Mouse (Mus musculus) NIH3T3 (cell line): ENCODE results near the gene Gfra1.

Experiments
- DNase-seq: peaks from one replicate; pipeline ENCODE4 v3.0.0-alpha.2; 2012; ENCODE audit warnings: low read depth

Gfra1 gene

DNA sequence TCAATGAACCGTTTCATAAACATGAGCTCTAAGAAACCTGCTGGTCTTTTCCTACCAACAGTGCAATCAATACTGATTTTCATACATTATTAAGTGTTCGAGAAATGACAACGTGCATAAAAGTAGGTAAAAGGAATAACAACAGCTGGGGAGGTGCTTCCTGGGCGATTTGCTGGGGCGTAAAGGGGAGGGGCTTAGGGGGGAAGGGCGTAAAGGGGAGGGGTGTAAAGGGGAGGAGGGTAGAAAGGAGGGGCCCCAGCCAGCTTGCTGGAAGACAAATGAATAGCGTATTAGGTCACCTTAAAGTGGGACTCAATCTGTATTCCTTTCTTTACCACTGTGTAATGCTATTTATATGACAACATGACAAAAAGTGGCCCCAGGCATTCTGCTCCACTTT is 13.9 kb downstream of the Gfra1 start:
- no peak for DNase-seq

DNA sequence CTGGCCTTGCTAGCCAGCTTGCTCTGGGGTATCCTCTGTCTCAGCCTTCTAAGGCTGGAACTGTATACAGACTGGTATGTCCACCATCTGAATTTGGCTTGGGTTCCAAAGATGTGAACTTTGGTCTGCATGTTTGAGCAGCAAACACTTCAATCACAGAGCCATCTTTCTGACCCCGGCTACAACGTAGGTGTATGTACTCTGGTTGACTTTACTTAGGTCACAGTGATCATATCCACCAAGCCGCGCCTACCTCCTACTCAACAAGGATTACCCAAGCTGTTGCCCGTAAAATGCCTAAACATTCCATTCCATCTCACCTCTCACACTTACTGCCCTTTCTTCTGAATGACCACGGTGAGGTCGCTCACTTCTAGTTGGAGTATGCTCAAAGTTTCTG is 14.5 kb downstream of the Gfra1 start:
- no peak for DNase-seq

- DNase-seq: peak; percentile 45
Observed at GRCm38 (mm10) chr19:58438762-58439161, 16.9 kb downstream of the Gfra1 start.

DNA sequence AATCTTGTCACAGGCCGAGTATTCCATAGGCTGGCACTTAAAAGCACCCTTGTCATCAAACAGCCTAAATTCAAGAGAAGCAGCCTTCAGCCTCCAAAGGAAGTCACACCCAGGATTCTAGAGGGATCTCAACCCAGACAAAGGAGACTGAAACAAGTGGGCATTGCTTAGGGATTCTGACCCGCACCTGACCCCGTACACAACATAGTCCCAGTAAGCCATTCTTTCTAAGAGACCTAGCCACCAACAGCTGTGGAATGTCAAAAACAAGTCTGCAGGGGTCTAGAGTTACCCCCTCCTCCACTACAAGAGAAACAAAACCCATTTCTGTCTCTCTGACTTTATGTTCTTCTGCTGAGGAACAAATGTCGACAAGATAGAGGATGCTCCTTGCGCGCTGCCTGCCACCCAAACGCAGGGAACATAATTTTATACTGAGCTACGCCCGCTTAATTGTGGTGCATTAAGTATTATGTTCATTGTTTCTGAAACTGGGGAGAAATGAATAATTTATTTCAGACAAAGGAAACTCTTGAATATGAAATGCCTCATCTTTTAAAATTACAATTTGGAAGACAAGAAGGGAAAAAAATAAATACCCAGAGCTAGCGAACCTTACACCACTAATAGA is 18.2 kb downstream of the Gfra1 start:
- DNase-seq: no peak

DNA sequence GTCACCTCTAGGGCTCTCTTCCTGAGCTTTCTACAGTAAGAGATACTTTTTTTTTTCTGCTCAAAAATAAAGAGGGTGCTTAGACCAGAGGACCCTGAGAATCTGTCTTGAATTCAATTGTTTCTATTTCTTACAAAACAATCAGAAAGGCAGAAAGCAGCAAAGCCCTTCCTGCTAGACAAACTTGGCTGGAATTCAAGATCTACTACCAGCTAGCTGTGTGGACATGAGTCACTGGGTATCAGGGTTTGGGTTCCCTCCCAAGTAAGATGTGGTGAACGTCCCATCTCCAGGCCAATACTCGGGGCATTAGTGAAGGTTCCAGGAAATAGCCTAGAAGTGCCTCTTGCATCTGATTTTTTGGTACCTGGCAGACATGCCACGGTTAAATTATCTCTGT is 18.8 kb downstream of the Gfra1 start:
- peak; percentile 79 for DNase-seq

- DNase-seq: no peak
Observed at GRCm38 (mm10) chr19:58435877-58436276, 19.8 kb downstream of the Gfra1 start.

DNA sequence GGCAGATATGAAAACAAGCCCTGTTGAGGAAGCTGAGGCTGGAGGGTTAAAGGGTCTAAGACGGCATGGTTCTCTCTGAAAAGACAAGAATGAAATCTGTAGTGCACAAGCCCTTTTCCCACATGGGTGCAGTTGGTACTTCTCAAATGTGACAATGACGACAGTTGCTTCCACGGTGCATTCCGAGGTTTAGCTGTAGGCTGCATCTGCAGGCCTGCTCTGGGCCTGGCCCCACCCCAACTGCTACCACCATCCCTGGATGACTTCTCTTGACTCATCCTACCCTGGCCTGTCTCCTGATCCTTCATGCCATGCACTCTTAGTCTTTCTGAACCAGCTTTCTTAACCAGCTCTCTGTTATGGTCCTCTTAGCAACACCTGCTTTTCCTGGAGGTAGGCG is 22.9 kb downstream of the Gfra1 start:
- DNase-seq: no peak

DNA sequence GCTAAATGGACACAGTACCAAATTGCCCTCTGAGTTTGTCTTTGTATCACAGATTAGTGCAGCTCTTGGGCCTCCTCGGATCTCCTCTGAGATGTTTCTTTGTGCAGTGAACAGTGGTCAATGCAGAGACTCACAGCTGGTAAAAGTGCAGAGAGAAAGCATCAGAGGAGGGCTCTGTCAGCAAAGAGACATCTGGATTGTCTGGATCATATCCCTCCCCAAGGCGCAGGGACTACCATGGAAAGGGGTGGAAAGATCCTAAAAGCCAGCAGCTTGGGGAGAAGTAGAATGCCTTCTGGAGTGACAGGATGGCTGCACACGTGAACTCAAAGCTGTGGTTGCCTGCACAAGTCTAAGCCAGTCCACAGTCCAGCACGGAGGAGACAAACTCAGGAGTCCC is 27.2 kb downstream of the Gfra1 start:
- no peak for DNase-seq

- no peak for DNase-seq
Observed at GRCm38 (mm10) chr19:58427348-58427747, 28.4 kb downstream of the Gfra1 start.

DNA sequence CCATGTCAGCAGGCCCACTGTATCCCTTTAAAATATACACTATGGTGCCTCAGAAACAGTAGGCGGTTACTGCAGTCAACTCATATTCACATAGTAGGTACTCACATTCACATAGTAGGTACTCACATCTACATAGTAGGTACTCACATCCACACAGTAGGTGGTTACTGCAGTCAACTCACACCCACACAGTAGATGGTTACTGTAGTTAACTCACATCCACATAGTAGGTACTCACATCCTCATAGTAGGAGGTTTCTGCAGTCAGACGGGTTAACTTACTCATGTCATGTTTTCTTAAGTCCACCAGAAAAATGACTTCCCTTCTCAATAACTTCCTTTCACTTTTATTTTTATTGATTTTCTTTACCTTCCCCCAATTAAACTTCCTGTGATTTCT is 30.8 kb downstream of the Gfra1 start:
- DNase-seq: no peak

GRCm38 (mm10) chr19:58424179-58424578 is 31.5 kb downstream of the Gfra1 start:
- DNase-seq: no peak

DNA sequence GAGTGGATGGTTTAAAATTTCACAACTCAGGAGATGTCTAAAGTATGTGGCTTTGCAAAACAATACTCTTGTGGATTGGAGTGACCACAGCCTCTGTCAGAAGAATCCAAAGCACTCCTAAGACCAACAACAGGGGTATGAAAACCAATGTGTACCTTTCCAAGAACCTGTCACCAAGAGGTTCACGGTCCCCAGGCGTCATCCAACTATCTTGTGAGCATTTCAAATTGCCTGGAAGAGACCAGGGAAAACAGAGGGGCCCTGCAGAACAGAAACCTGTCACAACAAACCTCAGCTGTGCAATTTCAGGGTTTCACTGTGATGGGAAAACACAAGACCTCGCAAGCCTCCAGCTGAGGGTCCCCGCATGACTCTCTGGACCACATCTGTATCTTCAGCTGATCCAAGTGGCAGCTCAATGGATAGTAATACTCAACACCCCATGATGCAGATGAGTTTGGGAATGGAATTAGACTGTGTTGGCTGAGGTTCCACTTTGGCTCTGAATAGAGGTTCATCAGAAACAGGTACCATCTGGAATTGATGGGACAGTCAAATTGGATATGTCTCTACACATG is 32.7 kb downstream of the Gfra1 start:
- peak; percentile 13 for DNase-seq

DNA sequence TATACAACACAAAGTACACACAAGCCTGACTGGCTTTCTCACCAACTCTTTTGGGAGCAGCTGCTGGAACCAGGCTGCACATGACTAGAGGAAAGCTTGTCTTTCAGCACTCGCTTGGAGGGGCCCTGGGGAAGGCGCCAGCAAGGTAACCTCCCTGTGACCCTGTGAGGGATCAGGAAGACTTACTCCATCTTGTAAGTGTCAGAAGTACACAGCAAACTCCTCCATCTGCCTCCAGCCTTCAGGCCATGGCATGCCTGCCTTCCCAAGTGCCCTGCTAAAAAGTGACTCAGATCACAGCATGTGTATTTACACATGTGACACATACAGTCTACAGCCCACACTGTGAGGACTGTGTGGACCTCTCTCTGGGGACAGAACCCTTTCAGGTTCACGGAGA is 36.0 kb downstream of the Gfra1 start:
- DNase-seq: peak; percentile 34

- no peak for DNase-seq
Observed at GRCm38 (mm10) chr19:58419278-58419677, 36.4 kb downstream of the Gfra1 start.

DNA sequence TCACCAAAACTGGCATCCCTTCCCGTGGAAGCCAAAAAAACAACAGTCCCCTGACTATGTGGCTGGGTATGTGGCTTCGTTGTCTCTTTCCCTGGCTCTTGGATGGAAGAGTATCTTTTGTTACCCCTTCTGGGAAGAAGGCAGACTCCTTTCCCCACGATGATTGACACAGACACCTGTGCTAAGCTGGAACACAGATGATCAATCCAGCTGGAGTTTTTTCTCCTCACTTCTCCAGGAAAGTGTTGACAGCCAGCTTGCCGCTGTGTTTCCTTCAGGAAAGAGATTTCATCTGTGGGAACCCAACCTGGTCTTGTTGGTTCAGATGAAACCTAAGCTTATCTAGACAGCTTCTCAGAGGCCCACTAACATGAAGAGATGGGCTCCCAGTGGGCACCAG is 40.5 kb downstream of the Gfra1 start:
- DNase-seq: no peak

DNA sequence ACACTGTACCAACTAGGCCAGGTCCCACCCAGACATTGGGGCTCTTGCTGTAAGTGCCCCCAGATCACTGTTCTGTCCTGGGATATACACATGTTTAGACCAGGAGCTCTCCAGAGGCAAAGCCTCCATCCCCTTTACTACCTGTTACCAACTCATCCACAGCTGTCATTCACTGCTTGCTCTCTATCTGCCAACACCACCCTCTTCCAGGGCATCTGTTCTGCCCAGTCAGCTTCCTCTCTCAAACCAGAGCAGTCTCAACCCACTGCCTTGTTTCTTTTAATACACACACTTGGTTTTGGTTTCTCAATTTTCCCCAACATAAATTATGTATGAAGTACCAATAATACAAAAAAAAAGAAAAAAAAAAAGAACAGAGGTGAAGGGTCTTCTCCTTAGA is 41.0 kb downstream of the Gfra1 start:
- DNase-seq: no peak

DNA sequence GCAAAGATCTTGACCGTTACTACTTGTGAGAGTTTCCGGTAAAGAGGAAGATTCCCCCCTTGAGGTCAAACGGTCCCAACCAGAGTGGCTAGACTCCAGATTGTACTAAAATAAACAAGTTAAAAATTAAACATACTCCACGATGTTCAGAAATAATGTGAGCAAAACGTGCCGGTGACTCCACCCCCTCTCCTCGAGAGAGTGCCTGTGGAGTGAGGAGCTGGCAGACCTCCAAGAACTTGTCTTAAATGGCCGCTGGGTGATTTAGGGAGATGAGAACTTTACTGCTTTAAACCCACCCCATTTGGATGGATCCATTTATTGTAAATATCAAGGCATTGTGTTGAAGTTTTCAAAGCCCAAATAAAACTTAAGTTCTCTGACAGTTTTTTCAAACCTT is 42.4 kb downstream of the Gfra1 start:
- peak; percentile 85 for DNase-seq

DNA sequence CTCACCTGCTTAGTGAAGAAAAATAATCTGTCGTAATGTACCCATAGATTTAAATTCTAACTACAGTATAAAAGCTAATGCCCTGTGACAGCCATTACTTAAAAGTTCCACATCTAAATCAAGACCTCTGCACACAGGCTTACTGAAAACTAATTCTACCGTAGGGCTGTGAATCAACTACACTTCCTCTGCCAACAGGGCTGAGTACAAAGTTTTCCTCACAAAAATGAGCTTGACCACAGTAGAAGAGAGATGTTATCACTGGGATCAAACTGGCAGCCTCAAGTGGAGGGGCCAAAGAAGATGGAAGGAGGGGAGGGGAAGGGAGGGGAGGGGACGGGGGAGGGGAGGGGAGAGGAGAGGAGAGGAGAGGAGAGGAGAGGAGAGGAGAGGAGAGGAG is 42.9 kb downstream of the Gfra1 start:
- peak; percentile 59 for DNase-seq

GRCm38 (mm10) chr19:58406726-58407125 is 49.0 kb downstream of the Gfra1 start:
- DNase-seq: peak; percentile 11

- DNase-seq: no peak
Observed at GRCm38 (mm10) chr19:58400224-58400623, 55.5 kb downstream of the Gfra1 start.

GRCm38 (mm10) chr19:58399166-58399565 is 56.5 kb downstream of the Gfra1 start:
- no peak for DNase-seq

GRCm38 (mm10) chr19:58396604-58396984 is 59.1 kb downstream of the Gfra1 start:
- DNase-seq: no peak

- no peak for DNase-seq
Observed at GRCm38 (mm10) chr19:58395785-58396603, 59.7 kb downstream of the Gfra1 start.
